Mouse (Mus musculus) WW6 (cell line): ENCODE data around the gene Serpinc1.

Source experiments
- DNase-seq: peaks from one replicate; pipeline ENCODE4 v3.0.0-alpha.2; 2013; ENCODE audit warnings: low read depth, low spot score

The Serpinc1 gene

DNA sequence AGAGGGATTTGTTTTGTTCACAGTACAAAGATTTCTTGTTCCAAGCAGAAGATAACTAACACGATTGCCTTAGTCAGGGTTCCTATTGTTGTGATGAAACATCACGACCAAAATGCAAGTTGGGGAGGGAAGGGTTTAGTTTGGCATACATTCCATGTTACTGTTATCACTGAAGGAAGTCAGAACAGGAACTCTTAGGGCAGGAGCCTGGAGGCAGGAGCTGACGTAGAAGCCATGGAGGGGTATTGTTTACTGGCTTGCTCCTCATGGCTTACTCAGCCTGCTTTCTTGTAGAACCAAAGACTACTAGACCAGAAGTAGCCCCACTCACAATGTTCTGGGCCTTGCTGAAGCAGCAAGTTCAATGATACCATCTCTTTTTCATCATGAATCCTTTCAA is 68.6 kb downstream of the Serpinc1 start:
- no peak for DNase-seq
